Mouse (Mus musculus) hindbrain, embryonic 16.5 days (tissue): ENCODE results near the gene Ace3. TPM values are rescaled to one million over a fixed set of nuclear protein-coding genes. Genes with fewer than 3 reads are reported as not detected.

Experiments used
- ATAC-seq: fragments of 200-750 bp; cut with Nextera tagmentation; 2 replicates; pipeline ENCODE4 v1.8.0; 2017; ENCODE audit warnings: moderate TSS enrichment, moderate library complexity
- H3K27ac ChIP-seq: fragments of 300-500 bp; sonication (generic); 2 replicates; pipeline ENCODE4 v1.5.1; 2014; ENCODE audit warnings: low read depth, mild to moderate bottlenecking, control low read depth, low read length, moderate library complexity
- H3K27me3 ChIP-seq: fragments of 300-500 bp; sonication (generic); replicated peaks from 2 replicates; pipeline ENCODE4 v1.6.1; 2014; ENCODE audit warnings: low read length; ENCODE audit not compliant: control insufficient read depth, insufficient read depth
- H3K36me3 ChIP-seq: fragments of 300-500 bp; sonication (generic); 2 replicates; pipeline ENCODE4 v1.6.1; 2014; ENCODE audit warnings: mild to moderate bottlenecking, low read length, moderate library complexity, mixed read lengths; ENCODE audit not compliant: control insufficient read depth, insufficient read depth
- H3K4me1 ChIP-seq: fragments of 300-500 bp; sonication (generic); 2 replicates; pipeline ENCODE4 v1.6.1; 2014; ENCODE audit warnings: low read depth, low read length; ENCODE audit not compliant: control insufficient read depth, insufficient read depth
- H3K4me2 ChIP-seq: fragments of 300-500 bp; sonication (generic); 2 replicates; pipeline ENCODE4 v1.6.1; 2014; ENCODE audit warnings: mild to moderate bottlenecking, low read length, control low read depth, moderate library complexity
- H3K4me3 ChIP-seq: fragments of 300-500 bp; sonication (generic); 2 replicates; pipeline ENCODE4 v1.5.1; 2014; ENCODE audit warnings: mild to moderate bottlenecking, low read length, control low read depth, moderate library complexity
- H3K9ac ChIP-seq: fragments of 300-500 bp; sonication (generic); 2 replicates; pipeline ENCODE4 v1.6.1; 2014; ENCODE audit warnings: low read depth, mild to moderate bottlenecking, control low read depth, low read length, moderate library complexity
- H3K9me3 ChIP-seq: fragments of 300-500 bp; sonication (generic); 2 replicates; pipeline ENCODE4 v1.6.1; 2014; ENCODE audit warnings: mild to moderate bottlenecking, low read length, moderate library complexity; ENCODE audit not compliant: control insufficient read depth
- WGBS: fragments of 180-500 bp; shearing (Covaris S2); extraction: QIAGEN DNeasy Blood & Tissue Kit; methylation state at CpG from one replicate; pipeline ENCODE4 v1.1.7; 2014; 5-methylcytosine and 5-hydroxymethylcytosine counted together
- polyA plus RNA-seq: library from polyadenylated mRNA; unstranded; fragments of >200 nt; fragmentation: Nextera tagmentation; extraction: Ambion mirVana; gene quantifications from 2 replicates; pipeline ENCODE4 v1.2.1, GENCODE M21; 2015

The Ace3 gene
- polyA plus RNA-seq, 1 experiment from 2014 or later: not detected

GRCm38 (mm10) chr11:105955815-105956430, 38.6 kb upstream of the Ace3 start:
- 87% methylated on average over 28 of the region's 28 CpGs for WGBS
- no peak overlapping the region for H3K27ac ChIP-seq
- no peaks in the 10 kb centered on the region for H3K27me3 ChIP-seq
- no peaks in the 10 kb centered on the region for H3K9me3 ChIP-seq
- no peaks in the 10 kb centered on the region for H3K4me1 ChIP-seq
- no peaks in the 10 kb centered on the region for H3K36me3 ChIP-seq
- no peak overlapping the region for H3K4me2 ChIP-seq
- no peak overlapping the region for H3K4me3 ChIP-seq
- ATAC-seq: no peak
- no peak overlapping the region for H3K9ac ChIP-seq

GRCm38 (mm10) chr11:105957501-105957900, 37.0 kb upstream of the Ace3 start:
- ATAC-seq: no peak

GRCm38 (mm10) chr11:105958566-105958965, 35.9 kb upstream of the Ace3 start:
- H3K4me3 ChIP-seq: no peak overlapping the region
- ATAC-seq: no peak
- H3K36me3 ChIP-seq: no peaks in the 10 kb centered on the region
- H3K9ac ChIP-seq: no peak overlapping the region
- H3K27ac ChIP-seq: no peak overlapping the region
- no peaks in the 10 kb centered on the region for H3K9me3 ChIP-seq
- 62% methylated on average over 1 of the region's 1 CpGs for WGBS
- H3K4me1 ChIP-seq: no peaks in the 10 kb centered on the region
- H3K27me3 ChIP-seq: no peaks in the 10 kb centered on the region
- no peak overlapping the region for H3K4me2 ChIP-seq

More at GRCm38 (mm10) chr11:105957501-105957900, 37.0 kb upstream of the Ace3 start:
- WGBS: 46% methylated on average over 6 of the region's 6 CpGs
- Histone ChIP-seq H3K4me2 (no peak overlapping the region), H3K27me3 (no peaks in the 10 kb centered on the region), H3K9ac (no peak overlapping the region), H3K9me3 (no peaks in the 10 kb centered on the region), H3K36me3 (no peaks in the 10 kb centered on the region), H3K4me3 (no peak overlapping the region), H3K27ac (no peak overlapping the region), H3K4me1 (no peaks in the 10 kb centered on the region)

GRCm38 (mm10) chr11:105959355-105959754, 35.1 kb upstream of the Ace3 start:
- Histone ChIP-seq H3K4me1 (no peaks in the 10 kb centered on the region), H3K4me3 (no peak overlapping the region), H3K27ac (peak overlapping the region; percentile 33; the same call in 1 of the 2 replicates), H3K4me2 (no peak overlapping the region), H3K27me3 (no peaks in the 10 kb centered on the region), H3K9ac (no peak overlapping the region), H3K9me3 (no peaks in the 10 kb centered on the region), H3K36me3 (no peaks in the 10 kb centered on the region)
- peak; percentile 76 for ATAC-seq
- 47% methylated on average over 17 of the region's 17 CpGs for WGBS

- Histone ChIP-seq H3K4me2 (no peak overlapping the region), H3K9ac (no peak overlapping the region), H3K4me3 (no peak overlapping the region), H3K36me3 (no peaks in the 10 kb centered on the region), H3K4me1 (peaks cover 12% of the 10 kb centered on the region), H3K9me3 (no peaks in the 10 kb centered on the region), H3K27me3 (no peaks in the 10 kb centered on the region), H3K27ac (no peak overlapping the region)
- WGBS: 71% methylated on average over 5 of the region's 5 CpGs
- no peak for ATAC-seq
Observed at GRCm38 (mm10) chr11:105964691-105965090, 29.8 kb upstream of the Ace3 start.

GRCm38 (mm10) chr11:105966288-105966687, 28.2 kb upstream of the Ace3 start:
- no peak for ATAC-seq
- Histone ChIP-seq H3K36me3 (no peaks in the 10 kb centered on the region), H3K4me1 (peaks cover 12% of the 10 kb centered on the region), H3K9me3 (no peaks in the 10 kb centered on the region), H3K27me3 (no peaks in the 10 kb centered on the region), H3K9ac (no peak overlapping the region), H3K27ac (no peak overlapping the region), H3K4me2 (no peak overlapping the region), H3K4me3 (no peak overlapping the region)
- 80% methylated on average over 4 of the region's 4 CpGs for WGBS

- peaks cover 12% of the 10 kb centered on the region for H3K4me1 ChIP-seq
- H3K9ac ChIP-seq: peak within 1 kb of the TSS; percentile 73
- H3K4me2 ChIP-seq: peak within 1 kb of the TSS; percentile 95
- under 1% methylated on average over 48 of the region's 76 CpGs for WGBS
- H3K27me3 ChIP-seq: no peaks in the 10 kb centered on the region
- peak within 1 kb of the TSS; percentile 51; the same call in 1 of the 2 replicates for H3K27ac ChIP-seq
- H3K4me3 ChIP-seq: peak within 1 kb of the TSS; percentile 61
- H3K9me3 ChIP-seq: no peaks in the 10 kb centered on the region
- peak; percentile 84 for ATAC-seq
- H3K36me3 ChIP-seq: no peaks in the 10 kb centered on the region
Observed at GRCm38 (mm10) chr11:105967741-105968574, 26.5 kb upstream of the Ace3 start, which contains the start of gene Ace. Gene Ace, plus strand, starts transcription at chr11:105967945.

GRCm38 (mm10) chr11:105968948-105969347, 25.5 kb upstream of the Ace3 start:
- Histone ChIP-seq H3K9me3 (no peaks in the 10 kb centered on the region), H3K27me3 (no peaks in the 10 kb centered on the region), H3K4me2 (peak overlapping the region; percentile 95), H3K4me1 (peaks cover 12% of the 10 kb centered on the region), H3K36me3 (no peaks in the 10 kb centered on the region), H3K9ac (peak overlapping the region; percentile 23; the same call in 1 of the 2 replicates), H3K4me3 (peak overlapping the region; percentile 61), H3K27ac (no peak overlapping the region)
- 51% methylated on average over 10 of the region's 10 CpGs for WGBS
- ATAC-seq: no peak

- Histone ChIP-seq H3K9me3 (no peaks in the 10 kb centered on the region), H3K9ac (no peak overlapping the region), H3K4me3 (no peak overlapping the region), H3K4me1 (peaks cover 12% of the 10 kb centered on the region), H3K27me3 (no peaks in the 10 kb centered on the region), H3K4me2 (no peak overlapping the region), H3K36me3 (no peaks in the 10 kb centered on the region), H3K27ac (no peak overlapping the region)
- ATAC-seq: no peak
- 60% methylated on average over 1 of the region's 1 CpGs for WGBS
Observed at GRCm38 (mm10) chr11:105969516-105969915, 25.0 kb upstream of the Ace3 start.
